Mouse (Mus musculus): ENCODE data around the gene Lhcgr. TPM values are rescaled to one million over a fixed set of nuclear protein-coding genes. Genes with fewer than 3 reads are reported as not detected.

Lhcgr gene
- total RNA-seq, 2 experiments from 2014 or later = not detected

DNA sequence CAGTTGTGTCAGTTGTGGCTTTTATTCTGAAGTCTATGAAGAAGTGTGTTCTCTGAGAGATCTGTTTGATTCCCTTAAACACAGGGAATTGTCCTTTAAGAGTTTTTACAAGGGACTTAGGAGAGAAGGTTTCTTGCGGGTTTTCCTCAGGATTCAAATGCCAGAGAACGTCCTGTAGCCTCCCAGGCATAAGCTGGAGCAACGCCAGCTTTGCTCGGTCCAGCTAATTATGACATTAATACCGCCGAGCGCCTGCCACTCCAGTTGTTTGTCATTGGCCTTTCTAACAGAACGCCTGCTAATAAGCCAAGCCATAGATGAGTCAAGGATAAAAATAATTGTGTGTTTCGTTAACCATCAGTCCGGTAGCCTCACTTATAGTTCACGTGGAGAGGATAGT, 103.6 kb downstream of the Lhcgr start:
- no peak for TF ChIP-seq CTCF (IDR thresholded peaks at IDR 0.05)
- DNase-seq = no peak
- Histone ChIP-seq H3K27ac (no peak overlapping the region), H3K4me3 (no peak overlapping the region)
- intact Hi-C loops (cut with DNase I) = no loop called here

GRCm38 (mm10) chr17:88675310-88676309, 116.2 kb downstream of the Lhcgr start:
- intact Hi-C loops (cut with DNase I) = no loop called here
- Histone ChIP-seq H3K4me3 (no peak overlapping the region), H3K27ac (no peak overlapping the region)
- no peak for TF ChIP-seq CTCF (IDR thresholded peaks at IDR 0.05)
- no peak for DNase-seq

- no peak for TF ChIP-seq CTCF (IDR thresholded peaks at IDR 0.05)
- intact Hi-C loops (cut with DNase I) = no loop called here
- Histone ChIP-seq H3K27ac (no peak overlapping the region), H3K4me3 (no peak overlapping the region)
- DNase-seq = no peak
These were observed 121.0 kb downstream of the Lhcgr start for GRCm38 (mm10) chr17:88670800-88671199.

- H3K27ac ChIP-seq = no peak overlapping the region
- H3K4me3 ChIP-seq = no peak overlapping the region
- no peak for TF ChIP-seq CTCF (IDR thresholded peaks at IDR 0.05)
- DNase-seq = no peak
- intact Hi-C loops (cut with DNase I) = no loop called here
These were observed 121.9 kb downstream of the Lhcgr start for GRCm38 (mm10) chr17:88669921-88670320.

DNA sequence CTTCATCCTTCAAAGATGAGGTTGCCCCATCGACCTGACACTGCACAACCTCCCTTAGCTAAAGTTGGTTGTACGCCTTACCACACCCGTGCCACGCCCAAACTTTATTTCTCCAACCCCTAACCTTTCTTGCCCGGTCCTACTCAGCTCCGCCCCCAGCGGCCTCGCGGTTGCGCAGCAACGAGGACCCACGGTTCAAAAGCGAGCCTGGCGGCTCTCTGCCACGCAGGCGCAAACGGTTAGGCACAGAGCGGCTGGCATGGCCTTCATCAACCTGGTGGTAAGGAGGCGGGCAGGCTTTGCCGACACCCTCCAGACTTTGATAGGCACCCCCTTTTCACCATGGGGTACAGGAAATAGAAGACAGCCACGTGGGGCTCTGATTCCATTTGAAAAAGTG, 123.3 kb downstream of the Lhcgr start, which contains the start of gene Gtf2a1l:
Gene Gtf2a1l (plus strand): TSS at position 209 of the 400 bp plus-strand sequence.
- Histone ChIP-seq H3K27ac (no peak within 1 kb of the TSS), H3K4me3 (peak within 1 kb of the TSS; percentile 20)
- peak; percentile 39 for DNase-seq
- no peak for TF ChIP-seq CTCF (IDR thresholded peaks at IDR 0.05)
- intact Hi-C loops (cut with DNase I) = no loop called here

Other genes starting within 250 kb of the Lhcgr start
- 10 to 100 TPM in 1 of 2 experiments, 1 to 10 TPM in 1; 5.4 to 14.2 TPM for gene Ston1, start 194.3 kb downstream of the Lhcgr start, total RNA-seq (2021)
- gene Gtf2a1l, start 123.3 kb downstream of the Lhcgr start, total RNA-seq (2021) = not detected

Data from gastrocnemius, adult 2 months (tissue).